In genomic region chr1:120357371-120358274, GRCm38 (mm10) we compare ENCODE assay signal across 8 mouse cellular contexts. TPM values are rescaled to one million over a fixed set of nuclear protein-coding genes. Genes with fewer than 3 reads are reported as not detected.
DNase-seq lines count a peak whose midpoint lies in the region; ATAC-seq lines count a peak whose summit lies in the region.

No protein-coding gene starts in this region.

- no peak overlapping the region for H3K9ac ChIP-seq in forebrain, embryonic 12.5 days
- no peak overlapping the region for H3K9ac ChIP-seq in stomach, embryonic 15.5 days

- no peaks in the 10 kb centered on the region for H3K9me3 ChIP-seq in forebrain, embryonic 12.5 days
- H3K9me3 ChIP-seq in hindbrain, embryonic 10.5 days, result no peaks in the 10 kb centered on the region
- H3K9me3 ChIP-seq in stomach, embryonic 15.5 days, result no peaks in the 10 kb centered on the region

- H3K4me1 ChIP-seq in forebrain, embryonic 12.5 days, result peaks cover 14% of the 10 kb centered on the region
- H3K4me1 ChIP-seq in hindbrain, embryonic 10.5 days (replicated peaks), result peaks cover 11% of the 10 kb centered on the region
- 0 out of 2 replicates have a peak, but pooled peaks cover 3% of the 10 kb centered on the region for H3K4me1 ChIP-seq in stomach, embryonic 15.5 days

- peak; percentile 85 for ATAC-seq in forebrain, embryonic 12.5 days (ENCODE audit: low FRiP score)
- peak; percentile 97 for ATAC-seq in stomach, embryonic 15.5 days (ENCODE audit: insufficient read depth, low FRiP score, low read depth)

- no peak overlapping the region for H3K27ac ChIP-seq in forebrain, embryonic 12.5 days
- H3K27ac ChIP-seq in hindbrain, embryonic 10.5 days, result no peak overlapping the region
- no peak overlapping the region for H3K27ac ChIP-seq in stomach, embryonic 15.5 days

- H3K4me2 ChIP-seq in forebrain, embryonic 12.5 days, result peak overlapping the region; percentile 36
- H3K4me2 ChIP-seq in stomach, embryonic 15.5 days, result 0 out of 2 replicates have a peak overlapping the region, but pooled peaks have one; percentile 21

- DNase-seq in urinary bladder, adult 18-20 months (ENCODE audit: low spot score in 2 of 2), result peak; percentile 6 to 25
- DNase-seq in urinary bladder, postnatal 4 days (ENCODE audit: low spot score in 2 of 2), result no peak
- peak; percentile 28 for DNase-seq in hindbrain, embryonic 10.5 days (ENCODE audit: low spot score)
- DNase-seq in left cerebral cortex, adult 18-20 months (ENCODE audit: low spot score in 2 of 2), result peak; percentile 29
- peak; percentile 72 for DNase-seq in lung, postnatal 14 days
- no peak for DNase-seq in thymus, adult 18-20 months

- no peaks in the 10 kb centered on the region for H3K36me3 ChIP-seq in forebrain, embryonic 12.5 days (replicated peaks)
- H3K36me3 ChIP-seq in hindbrain, embryonic 10.5 days, result no peaks in the 10 kb centered on the region
- H3K36me3 ChIP-seq in stomach, embryonic 15.5 days, result no peaks in the 10 kb centered on the region

- H3K4me3 ChIP-seq in forebrain, embryonic 12.5 days (replicated peaks), result no peak overlapping the region; the same call in 1 of the 2 replicates
- peak overlapping the region; percentile 30 for H3K4me3 ChIP-seq in hindbrain, embryonic 10.5 days
- no peak overlapping the region for H3K4me3 ChIP-seq in stomach, embryonic 15.5 days (replicated peaks)

- peaks cover 29% of the 10 kb centered on the region for H3K27me3 ChIP-seq in forebrain, embryonic 12.5 days
- no peaks in the 10 kb centered on the region for H3K27me3 ChIP-seq in hindbrain, embryonic 10.5 days (ENCODE audit: insufficient read depth, poor library complexity, severe bottlenecking)
- no peaks in the 10 kb centered on the region for H3K27me3 ChIP-seq in stomach, embryonic 15.5 days (replicated peaks)

- 5% methylated on average over 16 of the region's 16 CpGs for WGBS in forebrain, embryonic 12.5 days
- WGBS in hindbrain, embryonic 10.5 days, result 7% methylated on average over 16 of the region's 16 CpGs
- 12% methylated on average over 16 of the region's 16 CpGs for WGBS in stomach, embryonic 15.5 days

RNA-seq across cellular contexts. Expression of gene C1ql2, which starts 17.2 kb away (rescaled TPM):
- 0.13 and 0.40 TPM in 2 replicates for polyA plus RNA-seq in forebrain, embryonic 12.5 days (2016; fragmentation: Nextera tagmentation; extraction: Ambion mirVana)
- polyA plus RNA-seq in hindbrain, embryonic 10.5 days (2016; fragmentation: Nextera tagmentation; extraction: Ambion mirVana), result 0.54 and 1.8 TPM in 2 replicates
- 1 to 10 TPM; 3.2 to 3.7 TPM for total RNA-seq in left cerebral cortex, adult 18-20 months (2021)
- polyA plus RNA-seq in stomach, embryonic 15.5 days (2015; fragmentation: Nextera tagmentation; extraction: Ambion mirVana), result not detected in 2 replicates

Comparison
In these comparisons a context has a peak if more than half of its experiments do, and no peak if none do; other contexts are left out.
1. DNase-seq: peak in urinary bladder, adult 18-20 months (2 of 2), hindbrain, embryonic 10.5 days (single experiment), left cerebral cortex, adult 18-20 months (2 of 2) and lung, postnatal 14 days (single experiment); none in urinary bladder, postnatal 4 days (0 of 2) and thymus, adult 18-20 months (0 of 2).